Mouse (Mus musculus) forebrain, embryonic 16.5 days (tissue): Measurements from ENCODE around the gene Tia1. TPM values are rescaled to one million over a fixed set of nuclear protein-coding genes. Genes with fewer than 3 reads are reported as not detected.

Experiments
- ATAC-seq: fragments of 200-750 bp; cut with Nextera tagmentation; 2 replicates; pipeline ENCODE4 v1.8.0; 2017; ENCODE audit warnings: mild to moderate bottlenecking, moderate library complexity
- H3K27ac ChIP-seq: fragments of 300-500 bp; sonication (generic); 2 replicates; pipeline ENCODE4 v1.5.1; 2014; ENCODE audit warnings: low read length, control low read depth
- H3K27me3 ChIP-seq: fragments of 300-500 bp; sonication (generic); replicated peaks from 2 replicates; pipeline ENCODE4 v1.6.1; 2014; ENCODE audit warnings: low read length; ENCODE audit not compliant: control insufficient read depth, insufficient read depth
- H3K36me3 ChIP-seq: fragments of 300-500 bp; sonication (generic); 2 replicates; pipeline ENCODE4 v1.6.1; 2014; ENCODE audit not compliant: control insufficient read depth, insufficient read depth
- H3K4me1 ChIP-seq: fragments of 300-500 bp; sonication (generic); replicated peaks from 2 replicates; pipeline ENCODE4 v1.6.1; 2014; ENCODE audit warnings: low read length; ENCODE audit not compliant: control insufficient read depth, insufficient read depth
- H3K4me2 ChIP-seq: fragments of 300-500 bp; sonication (generic); 2 replicates; pipeline ENCODE4 v1.6.1; 2014; ENCODE audit warnings: mild to moderate bottlenecking, low read length, control low read depth
- H3K4me3 ChIP-seq: fragments of 300-500 bp; sonication (generic); replicated peaks from 2 replicates; pipeline ENCODE4 v1.5.1; 2014; ENCODE audit warnings: mild to moderate bottlenecking, low read length, control low read depth
- H3K9ac ChIP-seq: fragments of 300-500 bp; sonication (generic); replicated peaks from 2 replicates; pipeline ENCODE4 v1.6.1; 2014; ENCODE audit warnings: low read depth, low read length, control low read depth
- H3K9me3 ChIP-seq: fragments of 300-500 bp; sonication (generic); 2 replicates; pipeline ENCODE4 v1.6.1; 2016; ENCODE audit warnings: low read length; ENCODE audit not compliant: control insufficient read depth
- WGBS: fragments of 180-500 bp; shearing (Covaris S2); extraction: QIAGEN DNeasy Blood & Tissue Kit; methylation state at CpG from one replicate; pipeline ENCODE4 v1.1.7; 2014; 5-methylcytosine and 5-hydroxymethylcytosine counted together
- polyA plus RNA-seq: library from polyadenylated mRNA; unstranded; fragments of >200 nt; fragmentation: Nextera tagmentation; extraction: Ambion mirVana; gene quantifications from 2 replicates; pipeline ENCODE4 v1.2.1, GENCODE M21; 2015

Tia1 gene
- polyA plus RNA-seq, 1 experiment from 2014 or later, result 414 TPM

GRCm38 (mm10) chr6:86395021-86395420, 9.0 kb upstream of the Tia1 start:
- no peaks in the 10 kb centered on the region for H3K27me3 ChIP-seq
- ATAC-seq, result no peak
- peak overlapping the region; percentile 64 for H3K4me2 ChIP-seq
- H3K36me3 ChIP-seq, result peaks cover 19% of the 10 kb centered on the region
- WGBS, result 81% methylated on average over 9 of the region's 9 CpGs
- H3K9me3 ChIP-seq, result no peaks in the 10 kb centered on the region
- no peak overlapping the region for H3K9ac ChIP-seq
- H3K4me1 ChIP-seq, result peaks cover 24% of the 10 kb centered on the region
- H3K27ac ChIP-seq, result no peak overlapping the region
- H3K4me3 ChIP-seq, result peak overlapping the region; percentile 92

- H3K4me3 ChIP-seq, result peak overlapping the region; percentile 92
- H3K4me2 ChIP-seq, result peak overlapping the region; percentile 64
- peak overlapping the region; percentile 99 for H3K9ac ChIP-seq
- H3K27ac ChIP-seq, result peak overlapping the region; percentile 91
- no peaks in the 10 kb centered on the region for H3K27me3 ChIP-seq
- peaks cover 12% of the 10 kb centered on the region for H3K36me3 ChIP-seq
- peaks cover 28% of the 10 kb centered on the region for H3K4me1 ChIP-seq
- no peak for ATAC-seq
- WGBS, result 18% methylated on average over 10 of the region's 10 CpGs
- H3K9me3 ChIP-seq, result no peaks in the 10 kb centered on the region
Observed at GRCm38 (mm10) chr6:86395969-86396368, 8.1 kb upstream of the Tia1 start.

- Histone ChIP-seq H3K4me3 (peak within 1 kb of the TSS; percentile 92), H3K4me2 (peak within 1 kb of the TSS; percentile 64), H3K4me1 (peaks cover 29% of the 10 kb centered on the region), H3K36me3 (peaks cover 4% of the 10 kb centered on the region), H3K9ac (peak within 1 kb of the TSS; percentile 99), H3K27ac (peak within 1 kb of the TSS; percentile 91), H3K27me3 (no peaks in the 10 kb centered on the region), H3K9me3 (no peaks in the 10 kb centered on the region)
- ATAC-seq, result peak; percentile 96
- 0% methylated on average over 51 of the region's 51 CpGs for WGBS
Observed at GRCm38 (mm10) chr6:86396581-86397256, 7.3 kb upstream of the Tia1 start, which contains the start of gene Pcyox1. Gene Pcyox1 (minus strand): TSS chr6:86397154.

GRCm38 (mm10) chr6:86397257-86397980, 6.6 kb upstream of the Tia1 start:
- Histone ChIP-seq H3K4me3 (peak overlapping the region; percentile 92), H3K4me1 (peaks cover 29% of the 10 kb centered on the region), H3K4me2 (peak overlapping the region; percentile 64), H3K9ac (peak overlapping the region; percentile 99), H3K36me3 (no peaks in the 10 kb centered on the region), H3K27ac (peak overlapping the region; percentile 91), H3K27me3 (no peaks in the 10 kb centered on the region), H3K9me3 (no peaks in the 10 kb centered on the region)
- no peak; the same call in 1 of the 2 replicates for ATAC-seq
- 5% methylated on average over 14 of the region's 14 CpGs for WGBS

- no peak overlapping the region for H3K27ac ChIP-seq
- peaks cover 29% of the 10 kb centered on the region for H3K4me1 ChIP-seq
- H3K36me3 ChIP-seq, result no peaks in the 10 kb centered on the region
- H3K9ac ChIP-seq, result no peak overlapping the region
- H3K4me2 ChIP-seq, result no peak overlapping the region
- WGBS, result 74% methylated on average over 2 of the region's 2 CpGs
- H3K27me3 ChIP-seq, result no peaks in the 10 kb centered on the region
- no peak for ATAC-seq
- no peaks in the 10 kb centered on the region for H3K9me3 ChIP-seq
- no peak overlapping the region for H3K4me3 ChIP-seq
Observed at GRCm38 (mm10) chr6:86398986-86399385, 5.0 kb upstream of the Tia1 start.

- no peak overlapping the region for H3K4me2 ChIP-seq
- H3K27ac ChIP-seq, result no peak overlapping the region
- no peak overlapping the region for H3K4me3 ChIP-seq
- H3K36me3 ChIP-seq, result no peaks in the 10 kb centered on the region
- no peak for ATAC-seq
- WGBS, result 87% methylated on average over 2 of the region's 2 CpGs
- H3K4me1 ChIP-seq, result peaks cover 21% of the 10 kb centered on the region
- H3K9me3 ChIP-seq, result no peaks in the 10 kb centered on the region
- no peak overlapping the region for H3K9ac ChIP-seq
- no peaks in the 10 kb centered on the region for H3K27me3 ChIP-seq
Observed at GRCm38 (mm10) chr6:86399995-86400394, 4.0 kb upstream of the Tia1 start.

GRCm38 (mm10) chr6:86400972-86401371, 3.0 kb upstream of the Tia1 start:
- Histone ChIP-seq H3K4me2 (peak overlapping the region; percentile 37), H3K4me3 (peak overlapping the region; percentile 13; the same call in 1 of the 2 replicates), H3K9me3 (no peaks in the 10 kb centered on the region), H3K4me1 (peaks cover 11% of the 10 kb centered on the region), H3K27ac (no peak overlapping the region), H3K27me3 (no peaks in the 10 kb centered on the region), H3K9ac (no peak overlapping the region), H3K36me3 (no peaks in the 10 kb centered on the region)
- 7% methylated on average over 9 of the region's 9 CpGs for WGBS
- ATAC-seq, result no peak

GRCm38 (mm10) chr6:86402681-86403607, 1.1 kb upstream of the Tia1 start:
- H3K4me3 ChIP-seq, result peak overlapping the region; percentile 85
- peak overlapping the region; percentile 55 for H3K4me2 ChIP-seq
- 40% methylated on average over 12 of the region's 12 CpGs for WGBS
- H3K36me3 ChIP-seq, result no peaks in the 10 kb centered on the region
- H3K27me3 ChIP-seq, result no peaks in the 10 kb centered on the region
- no peak for ATAC-seq
- H3K9me3 ChIP-seq, result no peaks in the 10 kb centered on the region
- no peak overlapping the region for H3K27ac ChIP-seq
- H3K9ac ChIP-seq, result peak overlapping the region; percentile 35; the same call in 1 of the 2 replicates
- H3K4me1 ChIP-seq, result peaks cover 16% of the 10 kb centered on the region

GRCm38 (mm10) chr6:86403728-86404099, 305 bp upstream of the Tia1 start:
- peak; percentile 74 for ATAC-seq
- Histone ChIP-seq H3K36me3 (no peaks in the 10 kb centered on the region), H3K4me3 (peak overlapping the region; percentile 85), H3K4me2 (peak overlapping the region; percentile 55), H3K9ac (peak overlapping the region; percentile 100; the same call in 1 of the 2 replicates), H3K27me3 (no peaks in the 10 kb centered on the region), H3K9me3 (no peaks in the 10 kb centered on the region), H3K27ac (peak overlapping the region; percentile 100), H3K4me1 (peaks cover 16% of the 10 kb centered on the region)
- WGBS, result under 1% methylated on average over 15 of the region's 15 CpGs
